Mouse (Mus musculus): Measurements from ENCODE around the gene Olfr1412. TPM values are rescaled to one million over a fixed set of nuclear protein-coding genes. Genes with fewer than 3 reads are reported as not detected.

Gene Olfr1412
- total RNA-seq, 2 experiments from 2014 or later, result not detected

DNA sequence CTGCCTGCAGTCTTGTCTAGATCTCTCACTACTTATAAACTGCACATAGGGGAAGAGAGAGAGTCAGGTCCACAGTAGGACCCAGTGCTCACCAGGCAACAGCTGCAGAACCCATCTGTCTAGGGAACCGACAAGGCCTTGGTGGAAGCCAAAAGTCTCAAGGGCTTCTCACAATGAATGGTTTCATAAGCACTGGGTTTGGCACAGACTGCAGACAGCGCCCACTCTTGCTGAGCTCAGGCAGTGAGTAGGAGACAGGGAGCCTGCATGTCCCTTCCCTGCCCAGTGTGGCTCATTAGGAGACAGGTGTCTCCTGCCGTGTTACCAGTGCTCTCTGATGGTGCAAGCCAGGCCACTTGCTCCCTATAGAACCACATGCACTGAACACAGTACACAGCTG is 52.6 kb downstream of the Olfr1412 start:
- peak; percentile 67 to 79 for DNase-seq

DNA sequence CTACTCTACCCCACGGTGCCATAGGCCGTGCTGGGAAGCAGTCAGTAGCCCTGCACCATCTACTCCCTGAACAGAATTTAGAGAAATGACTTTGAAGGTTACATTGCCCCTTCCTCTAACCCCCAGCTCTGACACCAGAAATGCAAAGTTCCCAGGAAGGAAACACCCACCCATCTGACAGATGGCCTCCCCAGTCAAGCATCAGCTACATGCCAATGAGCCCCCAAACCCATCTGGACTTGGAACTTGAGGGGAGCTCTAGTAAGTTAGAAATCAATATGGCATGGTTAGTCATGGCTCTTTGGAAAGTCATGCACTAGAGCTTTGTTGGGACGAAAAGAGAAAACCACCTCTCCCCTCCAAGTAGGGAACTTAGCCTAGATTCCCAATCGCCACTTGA is 53.2 kb downstream of the Olfr1412 start:
- DNase-seq, result no peak

DNA sequence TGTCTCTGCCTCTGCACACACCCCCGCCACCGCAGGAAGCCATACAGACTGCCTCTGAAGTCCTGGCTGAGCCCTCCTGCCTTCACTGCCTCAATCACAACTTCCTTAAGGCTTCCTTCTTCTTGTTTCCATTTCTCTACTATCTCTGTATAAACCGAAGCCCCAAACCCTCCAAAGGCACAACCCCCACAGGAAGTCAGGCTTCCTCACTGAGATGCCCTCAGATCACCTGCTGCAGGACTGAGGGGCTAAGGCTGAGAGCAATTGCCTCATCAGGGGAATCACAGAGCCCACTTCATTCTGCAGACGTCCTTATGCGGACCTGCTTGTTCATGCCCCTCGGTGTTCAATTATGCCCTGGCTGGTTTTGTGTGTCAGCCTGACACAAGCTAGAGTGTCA is 54.8 kb downstream of the Olfr1412 start:
- DNase-seq, result no peak

Other genes with a start within 250 kb of the Olfr1412 start
- 100 to 1,000 TPM; 258 to 259 TPM for gene Ndufa10, start 111.9 kb upstream of the Olfr1412 start, total RNA-seq (2021)
- not detected for gene Olfr1416, start 100.7 kb upstream of the Olfr1412 start, total RNA-seq (2021)
- not detected for gene Olfr1415, start 89.7 kb upstream of the Olfr1412 start, total RNA-seq (2021)
- gene Olfr1414, start 67.1 kb upstream of the Olfr1412 start, total RNA-seq (2021), result not detected
- gene Olfr1413, start 14.5 kb upstream of the Olfr1412 start, total RNA-seq (2021), result not detected
- not detected for gene Olfr1411, start 8.6 kb downstream of the Olfr1412 start, total RNA-seq (2021)
- gene Olfr1410, start 20.0 kb downstream of the Olfr1412 start, total RNA-seq (2021), result not detected
- not detected for gene Olfr12, start 32.0 kb downstream of the Olfr1412 start, total RNA-seq (2021)
- 100 to 1,000 TPM; 336 to 386 TPM for gene Cops9, start 56.2 kb downstream of the Olfr1412 start, total RNA-seq (2021)
- gene Otos, start 63.1 kb downstream of the Olfr1412 start, total RNA-seq (2021), result under 1 TPM; 0.15 to 0.35 TPM
- 100 to 1,000 TPM; 147 to 157 TPM for gene Gpc1, start 245.9 kb downstream of the Olfr1412 start, total RNA-seq (2021)